Mouse (Mus musculus): ENCODE results near the gene Tbx4.

Tbx4 gene

DNA sequence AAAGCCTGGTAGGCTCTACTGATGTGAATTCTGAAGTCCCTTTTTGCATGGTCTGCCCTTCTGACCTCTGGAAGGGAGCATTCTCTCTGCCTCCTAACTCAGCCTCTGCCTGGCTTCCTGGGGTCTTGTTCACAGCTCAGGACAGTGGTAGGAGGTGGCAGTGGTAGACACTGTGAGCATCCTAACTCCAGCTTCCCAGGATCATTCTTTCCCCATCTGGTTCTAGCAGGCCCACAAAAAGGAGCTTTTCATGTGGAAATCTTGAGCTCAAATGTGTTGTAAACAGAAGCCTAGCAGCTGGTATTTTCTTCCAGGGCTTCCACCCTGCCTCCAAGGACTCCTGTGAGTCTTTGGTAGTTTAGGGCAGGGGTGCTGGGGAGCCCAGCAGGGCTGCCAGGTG, 14.1 kb downstream of the Tbx4 start:
- DNase-seq (ENCODE audit: low read depth, low spot score): no peak

GRCm38 (mm10) chr11:85909514-85909913, 23.3 kb downstream of the Tbx4 start:
- DNase-seq (ENCODE audit: low read depth, low spot score): no peak

- DNase-seq (ENCODE audit: low read depth, low spot score): no peak
These were observed 23.9 kb downstream of the Tbx4 start for GRCm38 (mm10) chr11:85910133-85910532.

- no peak for DNase-seq (ENCODE audit: low read depth, low spot score)
These were observed 27.3 kb downstream of the Tbx4 start for GRCm38 (mm10) chr11:85913506-85913905.

DNA sequence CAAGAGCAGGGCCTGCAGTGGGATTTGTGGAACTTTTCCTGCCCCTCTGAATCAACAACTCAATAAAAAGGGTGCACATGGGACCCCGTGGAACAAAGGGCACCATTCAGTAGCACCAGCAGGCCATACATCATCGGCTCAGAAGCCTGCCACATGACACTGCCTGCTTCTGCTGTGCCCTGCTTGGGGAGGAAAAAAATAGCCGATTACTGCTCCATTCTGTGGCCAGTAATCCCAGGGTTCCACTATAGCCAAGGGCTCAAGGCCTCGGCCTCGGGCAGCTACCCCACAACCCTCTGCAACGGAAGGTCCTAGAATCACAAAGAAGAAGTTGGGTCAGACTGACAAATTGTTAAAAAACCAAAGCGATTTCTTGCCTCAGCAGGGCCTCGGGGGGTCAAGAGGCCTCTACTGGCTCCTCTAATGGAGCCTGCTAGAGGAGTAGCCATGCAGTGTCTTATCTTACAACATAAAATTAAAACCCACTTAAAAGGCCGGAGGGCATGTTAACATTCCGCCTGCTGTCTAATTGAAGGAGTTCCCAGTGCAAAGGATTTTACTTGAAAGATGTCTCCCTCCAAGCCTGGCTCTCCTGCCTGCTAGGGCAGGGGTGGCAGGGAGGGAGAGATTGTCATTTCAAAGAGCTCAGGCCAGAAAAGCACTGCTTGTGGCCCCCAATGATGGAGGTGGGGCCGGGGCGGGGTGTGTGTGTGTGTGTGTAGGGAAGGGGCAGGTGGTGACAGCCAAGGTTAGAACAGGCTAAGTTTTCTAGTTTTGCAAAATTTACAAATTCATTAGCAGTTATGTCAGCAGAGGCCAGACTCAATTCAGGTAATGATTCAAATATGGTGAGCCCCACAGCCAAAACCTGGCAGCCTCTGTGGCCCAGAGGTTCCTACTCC, 31.1 kb downstream of the Tbx4 start:
- peak; percentile 21 for DNase-seq (ENCODE audit: low read depth, low spot score)

GRCm38 (mm10) chr11:85917993-85918325, 31.7 kb downstream of the Tbx4 start:
- no peak for DNase-seq (ENCODE audit: low read depth, low spot score)

- DNase-seq (ENCODE audit: low read depth, low spot score): no peak
These were observed 32.2 kb downstream of the Tbx4 start for GRCm38 (mm10) chr11:85918388-85918940.

GRCm38 (mm10) chr11:85925294-85925743, 39.1 kb downstream of the Tbx4 start:
- peak; percentile 6 for DNase-seq (ENCODE audit: low read depth, low spot score)

GRCm38 (mm10) chr11:85926287-85926764, 40.1 kb downstream of the Tbx4 start:
- no peak for DNase-seq (ENCODE audit: low read depth, low spot score)

DNA sequence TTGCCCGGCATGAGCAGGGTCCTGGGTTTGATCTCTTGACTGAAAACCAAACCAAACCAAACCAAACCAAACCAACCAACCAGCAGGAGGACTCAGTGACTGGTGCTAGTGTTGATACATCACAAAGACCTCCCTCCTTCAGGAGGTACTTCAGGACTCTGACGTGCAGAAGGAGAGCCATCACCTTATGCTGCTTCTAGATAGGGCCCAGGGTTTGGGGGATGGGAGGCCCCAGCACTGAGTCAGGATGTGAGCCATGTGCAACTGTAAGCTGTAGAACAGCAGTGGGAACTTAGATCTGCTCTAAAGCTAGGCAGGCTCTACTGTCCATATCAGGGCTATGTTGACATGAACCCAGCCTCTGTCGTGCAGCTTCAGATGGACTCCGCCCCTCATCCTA, 41.9 kb downstream of the Tbx4 start:
- DNase-seq (ENCODE audit: low read depth, low spot score): no peak

DNA sequence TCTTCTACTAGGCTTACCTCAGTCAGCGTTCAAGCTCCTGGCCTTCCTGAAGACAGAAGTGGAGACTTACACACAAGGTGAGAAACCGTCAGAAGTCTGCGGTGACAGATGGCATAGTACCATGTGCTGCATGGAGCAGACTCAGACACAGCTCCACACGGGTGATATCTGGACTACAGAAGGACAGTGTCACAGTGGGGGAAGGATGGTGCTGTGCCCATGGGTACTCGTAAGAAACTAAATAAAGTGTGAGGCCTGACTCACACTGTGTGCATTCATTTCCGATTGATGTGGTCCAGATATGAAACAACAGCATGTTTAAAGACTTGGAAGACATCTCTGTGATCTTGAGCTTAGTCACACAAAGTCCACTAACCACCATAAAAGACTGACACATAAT, 43.4 kb downstream of the Tbx4 start:
- no peak for DNase-seq (ENCODE audit: low read depth, low spot score)

- DNase-seq (ENCODE audit: low read depth, low spot score): no peak
These were observed 55.8 kb downstream of the Tbx4 start for GRCm38 (mm10) chr11:85941785-85942570.

DNA sequence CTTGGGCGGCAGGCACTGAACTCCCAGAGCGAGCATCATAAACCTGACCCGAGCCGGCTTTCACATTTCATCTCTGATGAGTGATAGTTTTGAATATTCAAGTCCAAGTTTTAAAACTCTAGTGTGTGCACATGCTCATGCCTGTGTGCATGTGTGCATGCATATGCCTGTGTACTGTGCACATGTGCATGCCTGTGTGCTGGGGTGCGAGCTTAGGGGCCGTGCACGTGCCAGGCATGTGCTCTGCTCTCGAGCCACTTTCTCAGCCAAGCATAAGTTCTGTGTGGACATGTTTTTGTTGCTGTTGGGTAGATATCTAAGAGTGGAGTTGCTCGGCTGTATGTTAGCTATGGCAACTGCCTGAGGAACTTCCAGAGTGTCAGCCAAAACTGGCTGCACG, 62.5 kb downstream of the Tbx4 start:
- no peak for DNase-seq (ENCODE audit: low read depth, low spot score)

GRCm38 (mm10) chr11:85949749-85950148, 63.5 kb downstream of the Tbx4 start:
- DNase-seq (ENCODE audit: low read depth, low spot score): no peak

GRCm38 (mm10) chr11:85952538-85952937, 66.3 kb downstream of the Tbx4 start:
- no peak for DNase-seq (ENCODE audit: low read depth, low spot score)

DNA sequence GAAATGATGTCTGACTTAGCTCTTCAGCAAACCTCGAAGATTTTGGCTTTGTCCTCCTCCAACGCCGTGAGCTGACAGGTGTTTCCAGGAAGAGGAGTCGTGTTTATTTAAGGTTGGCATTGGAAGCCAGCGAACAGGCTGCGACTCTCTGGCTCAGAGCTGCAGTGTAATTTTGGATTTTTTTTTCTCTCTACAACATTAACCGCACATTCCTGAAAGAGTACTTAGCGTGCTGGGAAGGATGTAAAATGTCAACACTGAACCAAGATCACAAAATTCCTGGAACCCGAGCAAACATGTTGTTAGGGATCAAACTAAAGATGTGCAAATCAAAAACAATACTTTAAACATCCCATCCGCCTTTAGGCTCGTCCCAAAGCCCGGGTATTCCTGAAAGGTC, 69.4 kb downstream of the Tbx4 start:
- DNase-seq (ENCODE audit: low read depth, low spot score): no peak

GRCm38 (mm10) chr11:85956422-85956821, 70.2 kb downstream of the Tbx4 start:
- no peak for DNase-seq (ENCODE audit: low read depth, low spot score)

DNA sequence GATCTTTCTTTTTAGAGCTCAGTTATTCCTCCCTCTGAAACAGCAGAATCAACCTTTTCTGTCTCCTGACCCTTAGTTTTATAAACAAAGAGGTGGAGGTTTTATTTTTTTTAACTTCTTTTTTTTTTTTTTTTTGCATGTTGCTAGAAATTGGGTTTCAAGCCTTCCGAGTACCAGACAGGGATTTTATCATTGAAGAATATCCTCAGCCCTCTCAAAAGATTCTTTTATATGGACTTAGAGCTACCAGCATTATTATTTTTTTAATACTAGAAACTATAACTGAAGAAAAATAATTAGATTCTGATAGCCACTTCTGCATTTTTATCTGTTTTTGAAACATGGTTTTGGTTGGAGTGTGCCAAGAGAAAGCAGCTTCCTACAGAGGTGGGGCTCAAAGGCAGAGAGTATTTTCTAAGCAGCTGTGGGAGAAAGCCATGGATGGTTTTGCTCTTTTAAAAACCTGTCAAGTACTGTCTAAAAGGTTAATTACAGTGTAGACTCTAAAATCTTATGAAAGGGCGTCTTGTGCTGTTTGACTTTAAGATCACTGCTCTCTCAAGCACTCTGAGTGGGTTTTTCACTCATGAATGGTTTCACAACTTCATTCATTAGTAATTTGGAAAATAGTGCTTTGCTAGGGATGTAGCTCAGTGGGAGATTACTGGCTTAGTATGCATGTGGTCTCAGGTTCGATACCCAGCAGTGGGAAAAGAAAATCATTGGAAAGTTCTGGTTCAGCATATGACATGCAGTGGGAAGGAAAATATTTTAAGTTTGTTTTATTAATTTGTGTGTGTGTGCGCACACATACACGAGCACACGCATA, 70.9 kb downstream of the Tbx4 start:
- DNase-seq (ENCODE audit: low read depth, low spot score): no peak

GRCm38 (mm10) chr11:85959837-85960236, 73.6 kb downstream of the Tbx4 start:
- no peak for DNase-seq (ENCODE audit: low read depth, low spot score)

DNA sequence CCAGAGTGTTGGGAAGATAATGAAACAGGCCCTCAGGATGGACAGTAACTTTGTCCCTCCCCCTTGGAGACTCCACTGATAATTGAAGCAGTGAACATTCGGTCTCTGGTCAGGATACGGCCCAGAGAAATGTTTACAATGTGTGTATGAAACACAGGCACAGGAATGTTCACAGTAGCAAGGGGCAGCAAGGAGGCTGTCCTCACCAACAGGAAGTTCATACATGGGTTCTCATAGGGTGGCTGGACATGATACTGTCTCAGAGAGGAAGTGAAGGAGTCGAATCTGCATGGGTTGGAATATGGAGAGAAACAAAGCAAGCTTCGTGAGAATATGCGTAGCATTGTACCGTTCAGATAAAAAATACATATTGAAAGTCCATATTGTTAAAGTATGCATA, 74.1 kb downstream of the Tbx4 start:
- DNase-seq (ENCODE audit: low read depth, low spot score): no peak

GRCm38 (mm10) chr11:85961498-85961897, 75.3 kb downstream of the Tbx4 start:
- DNase-seq (ENCODE audit: low read depth, low spot score): no peak

Measured in telencephalon, adult 2 months (tissue).